Mouse (Mus musculus): ENCODE measurements around the gene D430041D05Rik. TPM values are rescaled to one million over a fixed set of nuclear protein-coding genes. Genes with fewer than 3 reads are reported as not detected.
A peak's percentile ranks its signal among the peaks of the same experiment; 100 is the strongest.

The D430041D05Rik gene
- polyA plus RNA-seq, 1 experiment from 2014 or later = 10.2 TPM

DNA sequence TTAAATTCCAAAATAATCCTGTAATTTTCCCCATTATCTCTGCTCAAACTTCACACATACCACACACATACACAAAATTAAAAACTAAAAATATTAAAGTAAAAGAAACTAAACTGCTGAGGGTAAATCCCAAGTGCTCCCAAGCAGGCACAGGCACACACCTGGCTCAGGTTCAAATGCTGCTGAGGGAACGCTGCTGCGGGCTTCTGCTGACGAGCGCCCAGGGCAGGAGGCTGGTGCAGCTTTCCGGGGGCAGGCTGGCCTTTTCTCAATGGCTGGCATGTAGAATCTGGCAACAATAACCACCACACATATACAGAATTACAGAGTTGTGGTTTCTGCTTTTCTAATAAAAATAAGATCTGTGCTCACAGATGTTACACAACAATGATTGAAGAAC, 19.8 kb upstream of the D430041D05Rik start:
- H3K4me1 ChIP-seq (replicated peaks) = no peaks in the 10 kb centered on the region
- H3K9ac ChIP-seq = no peak overlapping the region
- H3K9me3 ChIP-seq = no peaks in the 10 kb centered on the region
- no peak overlapping the region for H3K4me3 ChIP-seq
- H3K4me2 ChIP-seq = no peak overlapping the region
- H3K36me3 ChIP-seq = peaks cover 49% of the 10 kb centered on the region
- ATAC-seq (ENCODE audit: low FRiP score, low read depth) = no peak
- H3K27ac ChIP-seq (replicated peaks) = no peak overlapping the region
- H3K27me3 ChIP-seq = no peaks in the 10 kb centered on the region
- 81% methylated on average over 5 of the region's 5 CpGs for WGBS

DNA sequence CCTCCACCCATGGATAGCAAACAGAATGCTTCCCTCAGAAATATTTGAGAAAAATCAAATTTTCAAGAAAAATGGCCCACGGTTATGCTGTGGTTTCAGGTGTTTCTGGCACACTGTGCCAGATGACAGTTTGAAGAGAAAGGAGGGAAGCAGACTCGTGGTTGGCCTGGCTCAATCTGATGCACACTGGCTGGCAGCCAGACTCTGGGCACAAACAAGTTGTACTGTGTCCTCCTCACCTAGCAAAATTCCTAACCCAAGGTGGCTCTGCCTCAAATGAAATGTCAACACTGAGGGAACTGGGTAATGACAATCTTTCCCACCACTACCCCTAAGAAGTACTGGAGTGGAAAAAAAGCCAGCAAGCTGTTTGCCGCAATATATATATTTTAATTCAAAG, 15.3 kb upstream of the D430041D05Rik start:
- Histone ChIP-seq H3K4me2 (no peak overlapping the region), H3K36me3 (peaks cover 18% of the 10 kb centered on the region), H3K4me1 (replicated peaks) (no peaks in the 10 kb centered on the region), H3K27ac (replicated peaks) (no peak overlapping the region), H3K9ac (no peak overlapping the region), H3K27me3 (no peaks in the 10 kb centered on the region), H3K4me3 (no peak overlapping the region), H3K9me3 (no peaks in the 10 kb centered on the region)
- ATAC-seq (ENCODE audit: low FRiP score, low read depth) = no peak
- WGBS = 75% methylated on average over 3 of the region's 3 CpGs

DNA sequence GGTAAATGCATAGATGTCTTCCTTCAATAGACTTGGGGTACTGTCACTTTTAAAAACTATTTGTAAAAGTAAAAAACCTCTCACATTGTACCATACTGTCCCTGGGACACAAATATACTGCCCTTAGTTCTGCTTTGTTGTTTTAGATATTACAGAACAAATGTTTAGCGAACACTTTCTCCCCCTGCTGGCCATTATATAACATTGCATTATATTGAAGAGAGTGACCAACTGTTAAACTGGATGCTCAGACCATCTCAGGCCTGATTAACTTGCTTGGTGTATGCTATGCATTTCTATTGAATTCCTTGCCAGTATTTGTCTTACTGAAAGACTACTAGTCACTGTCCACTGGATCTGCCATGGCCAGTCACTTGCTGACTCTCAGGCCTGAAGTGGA, 11.4 kb upstream of the D430041D05Rik start:
- Histone ChIP-seq H3K4me3 (no peak overlapping the region), H3K4me1 (replicated peaks) (no peaks in the 10 kb centered on the region), H3K27ac (replicated peaks) (no peak overlapping the region), H3K9ac (no peak overlapping the region), H3K9me3 (no peaks in the 10 kb centered on the region), H3K4me2 (no peak overlapping the region), H3K27me3 (no peaks in the 10 kb centered on the region), H3K36me3 (no peaks in the 10 kb centered on the region)
- peak; percentile 47; the same call in 1 of the 2 replicates for ATAC-seq (ENCODE audit: low FRiP score, low read depth)
- WGBS = 11% methylated on average over 1 of the region's 1 CpGs

DNA sequence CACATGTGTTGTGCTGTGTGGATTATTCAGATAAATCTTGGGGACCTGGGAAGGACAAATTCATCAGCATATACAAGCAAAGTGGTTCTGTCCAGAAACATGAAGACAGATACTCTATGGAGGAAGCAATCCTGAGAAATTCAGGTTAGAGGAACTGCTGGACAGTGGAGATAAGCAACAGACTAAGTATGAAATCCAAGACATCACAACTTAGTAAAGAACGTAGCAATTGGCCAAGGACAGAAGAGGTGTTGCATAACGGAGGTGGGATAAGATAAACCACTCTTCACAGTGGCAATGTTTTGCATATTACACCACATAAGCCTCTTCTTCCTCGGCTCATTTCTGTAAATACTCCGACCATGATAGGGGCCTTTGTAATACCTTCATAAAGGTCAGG, 10.0 kb upstream of the D430041D05Rik start:
- H3K4me1 ChIP-seq (replicated peaks) = no peaks in the 10 kb centered on the region
- H3K27me3 ChIP-seq = no peaks in the 10 kb centered on the region
- WGBS = 85% methylated on average over 4 of the region's 4 CpGs
- no peaks in the 10 kb centered on the region for H3K36me3 ChIP-seq
- H3K27ac ChIP-seq (replicated peaks) = no peak overlapping the region
- H3K9ac ChIP-seq = no peak overlapping the region
- no peak for ATAC-seq (ENCODE audit: low FRiP score, low read depth)
- H3K4me2 ChIP-seq = no peak overlapping the region
- H3K9me3 ChIP-seq = no peaks in the 10 kb centered on the region
- no peak overlapping the region for H3K4me3 ChIP-seq

DNA sequence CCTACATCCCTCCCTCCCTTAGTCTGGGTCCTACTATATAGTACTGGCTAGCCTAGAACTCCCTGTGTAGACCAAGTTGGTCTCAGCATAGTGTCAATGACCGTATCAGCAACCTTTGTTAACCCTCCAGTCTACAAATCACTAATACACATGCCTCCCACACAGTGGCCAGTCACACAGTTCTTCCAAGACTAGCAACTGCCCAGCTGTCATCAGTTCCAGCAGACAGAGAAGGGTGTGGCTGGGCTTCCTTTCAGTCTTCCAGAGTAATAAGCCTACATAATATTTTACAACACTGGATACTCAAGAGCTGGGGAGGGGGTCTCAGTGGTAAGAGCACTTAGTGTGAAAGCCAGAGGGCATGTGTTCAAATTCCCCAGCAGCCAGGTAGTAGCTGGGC, 9.2 kb upstream of the D430041D05Rik start:
- Histone ChIP-seq H3K4me1 (replicated peaks) (no peaks in the 10 kb centered on the region), H3K4me2 (no peak overlapping the region), H3K27me3 (no peaks in the 10 kb centered on the region), H3K27ac (replicated peaks) (no peak overlapping the region), H3K4me3 (no peak overlapping the region), H3K9ac (no peak overlapping the region), H3K36me3 (no peaks in the 10 kb centered on the region), H3K9me3 (no peaks in the 10 kb centered on the region)
- WGBS = 81% methylated on average over 1 of the region's 1 CpGs
- no peak for ATAC-seq (ENCODE audit: low FRiP score, low read depth)

DNA sequence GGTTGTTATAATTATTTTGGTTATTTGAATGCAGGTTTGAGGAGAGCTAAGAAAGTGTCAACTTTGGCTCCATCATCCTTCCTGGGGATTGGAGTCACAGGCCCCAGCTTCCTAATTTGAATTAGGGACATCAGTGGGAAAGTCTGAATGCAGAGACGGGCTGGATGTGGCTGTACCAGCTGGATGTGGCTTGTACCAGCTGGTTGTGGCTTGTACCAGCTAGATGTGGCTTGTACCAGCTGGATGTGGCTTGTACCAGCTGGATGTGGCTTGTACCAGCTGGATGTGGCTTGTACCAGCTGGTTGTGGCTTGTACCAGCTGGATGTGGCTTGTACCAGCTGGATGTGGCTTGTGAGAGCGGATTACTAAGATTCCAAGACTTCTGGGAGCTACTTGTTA, 8.6 kb upstream of the D430041D05Rik start:
- Histone ChIP-seq H3K4me2 (no peak overlapping the region), H3K27ac (replicated peaks) (no peak overlapping the region), H3K4me3 (no peak overlapping the region), H3K27me3 (no peaks in the 10 kb centered on the region), H3K9ac (no peak overlapping the region), H3K4me1 (replicated peaks) (no peaks in the 10 kb centered on the region), H3K9me3 (no peaks in the 10 kb centered on the region), H3K36me3 (no peaks in the 10 kb centered on the region)
- WGBS = 66% methylated on average over 2 of the region's 2 CpGs
- no peak for ATAC-seq (ENCODE audit: low FRiP score, low read depth)

- H3K9me3 ChIP-seq = no peaks in the 10 kb centered on the region
- H3K4me2 ChIP-seq = no peak overlapping the region
- 81% methylated on average over 3 of the region's 3 CpGs for WGBS
- H3K27ac ChIP-seq (replicated peaks) = no peak overlapping the region
- H3K4me3 ChIP-seq = no peak overlapping the region
- H3K27me3 ChIP-seq = 0 out of 2 replicates have a peak, but pooled peaks cover 4% of the 10 kb centered on the region
- H3K36me3 ChIP-seq = no peaks in the 10 kb centered on the region
- ATAC-seq (ENCODE audit: low FRiP score, low read depth) = no peak
- peaks cover 19% of the 10 kb centered on the region for H3K4me1 ChIP-seq (replicated peaks)
- no peak overlapping the region for H3K9ac ChIP-seq
Observed at GRCm38 (mm10) chr2:104413011-104413410, 2.2 kb upstream of the D430041D05Rik start.

DNA sequence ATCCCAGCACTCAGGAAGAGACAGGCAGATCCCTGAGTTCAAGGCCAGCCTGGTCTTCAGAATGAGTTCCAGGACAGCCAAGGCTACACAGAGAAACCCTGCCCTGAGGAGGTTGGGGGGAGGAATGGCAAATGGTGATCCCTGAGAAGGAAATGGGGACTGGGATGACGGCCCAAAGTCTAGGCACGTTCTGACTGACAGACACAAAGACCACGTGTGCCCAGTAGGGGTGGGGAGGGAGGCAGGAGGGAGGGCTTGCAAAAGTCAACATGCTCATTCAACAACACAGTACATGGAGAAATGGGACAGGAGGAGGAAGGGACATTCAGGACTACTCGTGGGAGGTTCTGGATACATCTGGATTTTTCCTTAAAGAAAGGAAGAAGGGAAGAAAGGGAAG, 1.7 kb upstream of the D430041D05Rik start:
- Histone ChIP-seq H3K27me3 (0 out of 2 replicates have a peak, but pooled peaks cover 4% of the 10 kb centered on the region), H3K4me1 (replicated peaks) (peaks cover 24% of the 10 kb centered on the region), H3K4me2 (no peak overlapping the region), H3K9ac (no peak overlapping the region), H3K27ac (replicated peaks) (no peak overlapping the region), H3K36me3 (no peaks in the 10 kb centered on the region), H3K4me3 (no peak overlapping the region), H3K9me3 (no peaks in the 10 kb centered on the region)
- WGBS = 43% methylated on average over 4 of the region's 4 CpGs
- ATAC-seq (ENCODE audit: low FRiP score, low read depth) = no peak

DNA sequence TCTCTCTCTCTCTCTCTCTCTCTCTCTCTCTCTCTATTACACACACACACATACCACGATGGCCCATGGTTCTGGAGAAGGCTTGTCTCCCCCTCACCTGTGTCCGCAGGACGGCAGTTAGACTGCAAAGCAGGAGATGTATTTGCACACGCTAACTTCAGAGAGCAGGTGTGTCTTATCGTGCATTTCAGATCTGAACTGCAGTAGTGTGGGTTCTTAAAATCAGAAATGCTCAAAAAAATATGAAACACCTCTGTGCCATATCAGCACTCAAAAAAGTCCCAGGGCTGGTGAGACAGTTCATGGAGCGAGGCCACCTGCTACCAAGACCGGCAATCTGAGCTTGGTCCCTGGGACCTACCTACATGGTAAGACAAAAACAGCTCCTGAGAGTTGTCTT, 993 bp upstream of the D430041D05Rik start:
- Histone ChIP-seq H3K4me1 (replicated peaks) (peaks cover 31% of the 10 kb centered on the region), H3K9me3 (no peaks in the 10 kb centered on the region), H3K4me3 (no peak overlapping the region), H3K27ac (replicated peaks) (no peak overlapping the region), H3K9ac (no peak overlapping the region), H3K4me2 (no peak overlapping the region), H3K27me3 (0 out of 2 replicates have a peak, but pooled peaks cover 4% of the 10 kb centered on the region), H3K36me3 (no peaks in the 10 kb centered on the region)
- ATAC-seq (ENCODE audit: low FRiP score, low read depth) = no peak
- WGBS = 89% methylated on average over 7 of the region's 7 CpGs

- Histone ChIP-seq H3K27me3 (0 out of 2 replicates have a peak, but pooled peaks cover 4% of the 10 kb centered on the region), H3K4me1 (replicated peaks) (peaks cover 42% of the 10 kb centered on the region), H3K27ac (replicated peaks) (peak overlapping the region; percentile 93), H3K36me3 (no peaks in the 10 kb centered on the region), H3K4me3 (peak overlapping the region; percentile 83), H3K9me3 (no peaks in the 10 kb centered on the region), H3K9ac (peak overlapping the region; percentile 89), H3K4me2 (peak overlapping the region; percentile 74)
- ATAC-seq (ENCODE audit: low FRiP score, low read depth) = peak; percentile 92
- 1% methylated on average over 90 of the region's 111 CpGs for WGBS
Observed at GRCm38 (mm10) chr2:104409851-104410821, 677 bp downstream of the D430041D05Rik start.

DNA sequence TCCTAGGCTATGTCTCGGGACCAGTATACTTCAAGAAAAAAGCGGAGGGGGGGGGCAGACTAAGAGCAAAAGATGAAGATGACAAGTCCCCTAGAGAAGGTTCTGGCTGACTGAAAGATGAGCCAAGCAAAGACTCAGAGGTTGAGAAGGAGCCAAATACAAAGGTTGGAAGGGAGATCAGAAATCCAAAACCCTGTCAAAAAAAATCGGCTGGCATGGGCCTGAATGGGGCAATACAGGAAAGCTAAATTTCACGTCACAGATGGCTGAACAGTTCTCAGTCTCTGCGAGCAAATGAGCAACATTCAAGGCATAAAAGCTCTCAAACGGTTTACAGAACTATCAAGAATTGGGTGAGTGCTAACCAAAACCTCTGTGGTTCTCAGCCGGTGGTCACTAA, 2.5 kb downstream of the D430041D05Rik start:
- WGBS = 69% methylated on average over 7 of the region's 7 CpGs
- H3K27me3 ChIP-seq = 0 out of 2 replicates have a peak, but pooled peaks cover 4% of the 10 kb centered on the region
- H3K9ac ChIP-seq = peak overlapping the region; percentile 89; the same call in 1 of the 2 replicates
- no peaks in the 10 kb centered on the region for H3K9me3 ChIP-seq
- H3K4me1 ChIP-seq (replicated peaks) = peaks cover 42% of the 10 kb centered on the region
- H3K27ac ChIP-seq (replicated peaks) = no peak overlapping the region
- peak overlapping the region; percentile 83 for H3K4me3 ChIP-seq
- no peaks in the 10 kb centered on the region for H3K36me3 ChIP-seq
- no peak for ATAC-seq (ENCODE audit: low FRiP score, low read depth)
- peak overlapping the region; percentile 74 for H3K4me2 ChIP-seq

GRCm38 (mm10) chr2:104407913-104408312, 2.9 kb downstream of the D430041D05Rik start:
- no peak overlapping the region for H3K27ac ChIP-seq (replicated peaks)
- H3K36me3 ChIP-seq = no peaks in the 10 kb centered on the region
- H3K27me3 ChIP-seq = 0 out of 2 replicates have a peak, but pooled peaks cover 4% of the 10 kb centered on the region
- 72% methylated on average over 4 of the region's 4 CpGs for WGBS
- peaks cover 42% of the 10 kb centered on the region for H3K4me1 ChIP-seq (replicated peaks)
- no peak for ATAC-seq (ENCODE audit: low FRiP score, low read depth)
- no peak overlapping the region for H3K9ac ChIP-seq
- H3K4me2 ChIP-seq = peak overlapping the region; percentile 74
- H3K4me3 ChIP-seq = peak overlapping the region; percentile 83
- H3K9me3 ChIP-seq = no peaks in the 10 kb centered on the region

Data from hindbrain, embryonic 15.5 days (tissue).